Mouse (Mus musculus): ENCODE data around the gene Ccdc85c.

Ccdc85c gene

DNA sequence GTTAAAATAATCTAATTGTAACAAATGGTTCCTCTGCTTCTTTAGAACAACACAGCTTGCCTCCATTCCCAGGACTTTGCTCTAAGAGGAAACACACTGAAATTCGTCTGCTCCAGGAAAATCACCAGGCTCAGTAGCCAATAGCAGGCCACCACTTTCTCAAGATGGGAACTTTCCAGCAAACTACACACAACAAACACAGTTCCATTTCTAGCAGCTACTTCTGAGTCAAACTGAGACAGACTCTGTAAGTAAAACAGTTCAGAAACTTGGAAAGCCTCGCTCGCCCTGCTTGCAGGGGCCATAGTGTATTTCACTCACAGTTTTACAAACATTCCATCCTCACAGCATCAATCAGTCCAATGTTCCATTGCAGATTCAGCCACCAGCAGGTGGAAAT, 98.9 kb downstream of the Ccdc85c start:
- DNase-seq (ENCODE audit: low spot score in 2 of 2) = no peak

DNA sequence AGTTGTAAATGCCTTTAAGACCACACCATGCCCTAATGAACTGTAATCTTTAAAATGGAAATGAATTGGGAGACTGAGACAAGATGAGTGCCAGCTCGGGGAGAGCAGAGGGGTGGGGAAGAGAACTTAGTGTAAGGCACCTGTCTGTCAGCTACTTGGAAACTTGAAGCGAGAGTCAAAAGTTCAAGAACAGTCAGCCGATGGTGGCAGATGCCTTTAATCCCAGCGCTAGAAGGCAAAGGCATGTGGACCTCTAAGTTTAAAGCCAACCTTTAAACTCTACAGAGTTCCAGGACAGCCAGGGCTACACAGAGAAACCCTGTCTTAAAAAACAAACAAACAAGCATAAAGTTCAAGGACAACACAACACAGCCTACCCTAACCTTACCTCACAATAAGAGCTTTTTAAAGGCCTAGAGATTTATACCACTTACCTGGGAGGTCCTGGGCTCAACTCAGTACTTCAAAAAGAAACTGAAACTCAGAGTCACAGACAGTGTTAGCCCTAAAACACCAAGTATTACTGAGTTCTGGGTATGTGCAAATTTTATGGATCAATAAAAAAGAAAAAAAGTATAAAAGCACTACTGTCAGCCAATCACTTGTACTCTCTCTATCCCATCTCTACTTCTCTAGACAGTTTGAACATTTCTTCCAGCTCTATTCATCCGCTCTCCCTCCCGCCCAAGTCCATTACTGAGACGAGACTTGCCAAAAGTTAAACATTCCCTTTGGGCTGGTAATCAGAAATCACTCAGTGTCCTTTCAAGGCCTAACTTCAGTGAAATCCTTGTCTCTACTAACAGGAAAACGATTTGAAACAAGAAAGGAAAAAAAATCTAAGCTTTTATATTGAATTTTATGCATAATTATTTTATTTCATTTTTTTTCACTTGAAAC, 100.4 kb downstream of the Ccdc85c start:
- no peak for DNase-seq (ENCODE audit: low spot score in 2 of 2)

DNA sequence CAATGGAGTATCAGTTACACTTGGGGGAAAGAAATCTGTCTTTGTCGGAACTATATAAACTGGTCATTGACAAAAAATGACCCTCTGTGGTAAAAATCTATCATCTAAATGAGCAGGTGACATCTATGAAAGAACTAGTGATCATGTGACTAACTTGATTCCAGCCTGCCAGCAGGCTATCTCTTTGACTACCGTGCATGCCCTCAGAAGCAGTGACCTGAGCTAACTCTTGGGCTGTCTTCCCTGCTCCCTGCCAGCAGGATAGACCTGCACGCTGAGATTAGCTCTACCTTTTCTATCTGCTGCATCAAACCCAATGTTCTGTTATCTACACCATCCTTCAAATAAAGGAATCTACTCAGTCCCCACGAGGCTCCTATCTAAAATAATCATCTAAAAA, 102.6 kb downstream of the Ccdc85c start:
- DNase-seq (ENCODE audit: low spot score in 2 of 2) = no peak

DNA sequence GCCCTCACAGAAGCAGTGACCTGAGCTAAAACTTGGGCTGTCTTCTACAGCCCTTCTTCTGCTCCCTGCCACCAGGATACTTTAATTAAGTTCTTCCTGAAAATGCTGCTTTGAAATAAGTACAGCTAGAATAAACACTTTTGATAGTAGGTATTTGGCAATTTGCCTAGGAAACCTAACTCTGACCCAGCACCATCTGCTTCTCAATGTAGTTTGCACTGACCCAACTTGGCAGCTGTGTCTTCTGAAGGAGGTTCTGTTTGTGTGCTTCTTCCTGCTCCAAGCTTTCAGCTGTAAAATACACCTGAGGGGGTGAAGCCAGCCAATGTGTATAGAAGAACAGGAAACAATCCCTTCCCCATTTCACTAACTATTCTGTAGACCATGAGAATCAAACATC, 103.9 kb downstream of the Ccdc85c start:
- DNase-seq (ENCODE audit: low spot score in 2 of 2) = no peak

DNA sequence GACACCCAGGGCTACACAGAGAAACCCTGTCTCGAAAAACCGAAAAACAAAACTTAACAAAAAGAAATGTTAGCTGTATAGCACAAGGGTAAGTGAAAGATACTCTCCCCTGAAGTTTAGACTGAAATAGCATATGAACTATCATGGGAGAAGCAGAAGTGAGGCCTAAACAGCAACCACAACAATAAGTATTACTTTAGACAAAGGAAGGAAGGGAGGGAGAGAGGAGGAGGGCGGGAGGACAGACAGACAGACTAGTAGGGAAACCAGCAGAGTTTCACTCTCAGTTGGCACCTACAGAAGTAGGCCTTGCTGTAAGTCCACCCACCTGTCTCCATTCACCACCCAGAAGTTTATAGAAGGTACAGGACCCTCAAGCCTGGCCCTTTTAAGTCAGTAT, 104.8 kb downstream of the Ccdc85c start:
- no peak for DNase-seq (ENCODE audit: low spot score in 2 of 2)

DNA sequence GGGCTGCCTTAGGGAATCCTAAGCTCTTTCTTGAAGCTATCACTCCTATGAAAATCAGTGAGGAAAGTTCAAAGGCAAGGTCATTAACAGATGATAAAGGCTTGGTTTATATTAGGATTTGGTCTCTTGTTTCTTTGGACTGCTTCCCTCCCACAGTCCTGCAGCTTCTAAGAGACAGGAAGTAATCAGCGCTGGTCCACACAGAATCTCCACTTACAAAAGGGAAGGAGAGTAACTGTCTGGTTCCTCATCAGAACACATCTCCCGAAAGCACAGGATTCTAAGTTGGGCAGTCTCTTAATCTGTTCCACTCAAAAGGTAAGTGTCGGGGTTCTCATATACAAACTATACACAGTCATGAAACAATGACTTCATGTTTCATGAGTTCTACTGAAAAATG, 106.3 kb downstream of the Ccdc85c start:
- no peak for DNase-seq (ENCODE audit: low spot score in 2 of 2)

DNA sequence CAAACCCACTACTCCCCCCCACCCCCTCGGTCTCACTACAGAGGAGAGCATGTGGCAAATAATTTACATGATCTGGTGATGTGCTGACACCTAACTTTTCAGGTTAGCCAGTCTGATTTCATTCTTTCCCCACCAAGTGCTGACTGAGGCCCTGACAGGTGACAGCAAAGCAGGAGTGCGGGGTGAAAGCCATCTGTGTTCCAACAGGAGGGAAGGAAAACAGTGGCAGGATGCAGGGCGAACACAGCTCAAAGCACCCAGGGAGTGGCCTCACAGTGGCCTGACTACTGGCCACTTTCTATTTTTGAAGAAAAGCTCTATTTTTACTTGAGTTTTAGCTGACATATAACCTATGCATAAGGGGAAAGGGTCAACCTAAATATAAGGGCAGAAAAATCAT, 111.5 kb downstream of the Ccdc85c start:
- DNase-seq (ENCODE audit: low spot score in 2 of 2) = no peak

DNA sequence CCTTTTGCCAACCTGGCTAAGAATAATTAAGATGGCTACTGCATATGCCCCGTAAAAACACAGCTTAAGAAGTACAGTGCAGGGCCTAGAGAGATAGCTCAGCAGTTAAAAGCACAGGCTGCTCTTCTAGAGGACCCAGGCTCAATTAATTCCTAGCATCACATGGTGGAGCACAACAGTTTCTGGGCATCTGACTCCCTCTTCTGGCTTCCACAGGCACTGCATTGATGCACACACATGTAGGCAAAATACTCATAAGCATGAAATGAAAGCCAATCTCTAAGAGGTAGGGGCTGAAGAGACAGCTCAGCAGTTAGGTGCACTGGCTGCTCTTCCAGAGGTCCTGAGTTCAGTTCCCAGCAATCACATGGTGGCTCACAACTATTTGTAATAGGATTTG, 113.2 kb downstream of the Ccdc85c start:
- no peak for DNase-seq (ENCODE audit: low spot score in 2 of 2)

DNA sequence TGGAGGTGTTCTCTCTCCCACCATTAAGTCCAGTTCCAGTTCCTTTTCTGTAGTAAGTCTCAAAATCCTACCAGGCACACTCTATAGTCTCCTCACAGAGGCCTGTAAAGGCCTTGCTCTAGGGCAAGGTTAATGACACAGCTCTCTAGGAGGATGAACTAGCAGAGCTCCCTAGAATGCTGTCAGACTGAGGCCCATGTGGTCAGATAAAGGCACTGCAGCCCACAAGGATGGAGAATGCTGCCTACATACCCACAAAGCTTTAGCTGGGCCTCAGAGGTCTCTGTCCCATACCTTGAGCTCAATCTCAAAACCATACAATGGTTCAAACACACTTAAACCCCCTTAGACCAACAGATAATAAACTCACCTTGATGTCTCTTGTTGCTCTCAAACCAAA, 115.4 kb downstream of the Ccdc85c start:
- DNase-seq (ENCODE audit: low spot score in 2 of 2) = no peak

All from spleen, postnatal 4 days (tissue).